Mouse (Mus musculus) limb, embryonic 10.5 days (tissue): ENCODE data around the gene Esyt1. TPM values are rescaled to one million over a fixed set of nuclear protein-coding genes. Genes with fewer than 3 reads are reported as not detected.
"Not testable (repeated sequence)": the region's sequence is repeated elsewhere in the genome, so short reads cannot be mapped to it uniquely, and the experiment has no call there.

Experiments used
- DNase-seq: peaks from one replicate; pipeline ENCODE4 v3.0.0-alpha.2; 2017; ENCODE audit warnings: low spot score
- H3K27ac ChIP-seq: fragments of 300-500 bp; sonication (generic); 2 replicates; pipeline ENCODE4 v1.5.1; 2016; ENCODE audit warnings: mild to moderate bottlenecking
- H3K27me3 ChIP-seq: fragments of 300-500 bp; sonication (generic); 2 replicates; pipeline ENCODE4 v1.6.1; 2016; ENCODE audit warnings: low read depth, mild to moderate bottlenecking; ENCODE audit not compliant: poor library complexity, severe bottlenecking
- H3K36me3 ChIP-seq: fragments of 300-500 bp; sonication (generic); 2 replicates; pipeline ENCODE4 v1.6.1; 2016; ENCODE audit warnings: mild to moderate bottlenecking, moderate library complexity
- H3K4me1 ChIP-seq: fragments of 300-500 bp; sonication (generic); 2 replicates; pipeline ENCODE4 v1.6.1; 2016
- H3K4me3 ChIP-seq: fragments of 300-500 bp; sonication (generic); 2 replicates; pipeline ENCODE4 v1.5.1; 2016; ENCODE audit warnings: mild to moderate bottlenecking, moderate library complexity
- H3K9me3 ChIP-seq: fragments of 300-500 bp; sonication (generic); replicated peaks from 2 replicates; pipeline ENCODE4 v1.6.1; 2016; ENCODE audit warnings: mild to moderate bottlenecking
- WGBS: fragments of 180-500 bp; shearing (Covaris S2); methylation state at CpG from one replicate; pipeline ENCODE4 v1.1.7; 2016; 5-methylcytosine and 5-hydroxymethylcytosine counted together
- polyA plus RNA-seq: library from polyadenylated mRNA; unstranded; fragments of >200 nt; fragmentation: Nextera tagmentation; extraction: Ambion mirVana; gene quantifications from 2 replicates; pipeline ENCODE4 v1.2.1, GENCODE M21; 2016

Esyt1 gene
- polyA plus RNA-seq, 1 experiment from 2014 or later = 8.4 TPM

- WGBS = under 1% methylated on average over 23 of the region's 30 CpGs
- H3K9me3 ChIP-seq, DNase-seq, H3K27me3 ChIP-seq: not testable (repeated sequence)
- Histone ChIP-seq H3K4me1 (peaks cover 26% of the 10 kb centered on the region), H3K27ac (peak overlapping the region; percentile 98), H3K36me3 (peaks cover 37% of the 10 kb centered on the region), H3K4me3 (peak overlapping the region; percentile 83)
Observed at GRCm38 (mm10) chr10:128548051-128548791, 22.6 kb upstream of the Esyt1 start.

DNA sequence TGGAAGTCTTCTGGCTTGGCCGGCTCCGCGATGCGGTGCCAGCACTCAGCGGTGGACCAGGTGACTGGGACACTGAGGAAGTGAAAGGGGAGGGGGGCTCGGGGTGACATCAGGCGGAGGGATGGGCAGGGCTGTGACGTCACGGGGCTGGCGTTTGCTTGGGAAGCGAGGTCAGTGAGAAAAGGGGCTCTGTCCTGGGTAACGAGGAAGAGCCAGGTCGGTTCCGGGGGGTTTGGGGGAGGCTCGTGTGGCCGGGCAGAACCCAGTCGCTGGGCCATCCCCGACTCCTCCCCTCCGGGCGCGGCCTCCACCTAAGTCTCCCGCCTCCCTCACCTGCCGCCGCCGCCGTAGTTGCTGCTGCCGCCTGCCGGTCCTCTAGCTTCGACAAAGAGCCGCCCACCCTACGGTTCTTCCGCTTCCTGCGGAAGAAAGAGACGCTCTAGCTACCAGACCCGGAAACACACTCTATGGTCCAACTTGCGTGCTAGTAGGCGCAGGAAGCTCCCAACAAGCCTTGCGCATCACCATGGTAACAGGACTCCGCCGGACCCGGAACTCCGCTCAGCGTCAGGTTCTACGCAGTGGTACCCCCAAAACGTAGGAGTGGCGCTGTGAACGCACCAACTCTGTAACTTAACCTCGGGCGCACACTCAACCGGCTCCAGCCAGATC, 21.8 kb upstream of the Esyt1 start, which contains the start of gene Zc3h10:
Zc3h10 (minus strand) TSS at position 414 of the 672 bp plus-strand sequence.
- Histone ChIP-seq H3K4me1 (peaks cover 26% of the 10 kb centered on the region), H3K27ac (peak within 1 kb of the TSS; percentile 98), H3K27me3 (no peaks in the 10 kb centered on the region), H3K36me3 (peaks cover 44% of the 10 kb centered on the region), H3K4me3 (peak within 1 kb of the TSS; percentile 83), H3K9me3 (no peaks in the 10 kb centered on the region)
- DNase-seq = peak; percentile 93
- 0% methylated on average over 50 of the region's 50 CpGs for WGBS

DNA sequence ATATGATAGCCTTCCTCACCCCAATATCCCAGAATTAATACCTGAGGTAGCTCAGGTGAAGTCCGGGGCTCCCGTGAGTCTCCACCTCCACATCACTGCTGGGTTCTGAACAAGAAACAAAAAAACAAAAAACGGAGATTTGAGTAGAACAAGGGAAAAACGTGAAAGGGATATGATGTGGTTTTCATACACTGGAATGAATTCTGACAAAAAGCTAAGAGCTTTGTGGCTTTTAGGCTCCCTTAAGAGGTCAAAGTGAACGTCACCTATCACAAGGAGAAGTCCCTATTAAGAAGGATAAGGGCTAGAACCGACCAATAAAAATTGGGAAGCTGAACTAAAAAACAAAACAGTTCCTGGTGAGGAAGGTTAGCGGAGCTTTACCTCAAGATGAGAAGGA, 21.1 kb upstream of the Esyt1 start:
- peak overlapping the region; percentile 91 for H3K27ac ChIP-seq
- DNase-seq = no peak
- WGBS = 32% methylated on average over 7 of the region's 7 CpGs
- no peaks in the 10 kb centered on the region for H3K9me3 ChIP-seq
- H3K27me3 ChIP-seq = no peaks in the 10 kb centered on the region
- H3K36me3 ChIP-seq = peaks cover 51% of the 10 kb centered on the region
- H3K4me3 ChIP-seq = peak overlapping the region; percentile 83
- peaks cover 26% of the 10 kb centered on the region for H3K4me1 ChIP-seq

DNA sequence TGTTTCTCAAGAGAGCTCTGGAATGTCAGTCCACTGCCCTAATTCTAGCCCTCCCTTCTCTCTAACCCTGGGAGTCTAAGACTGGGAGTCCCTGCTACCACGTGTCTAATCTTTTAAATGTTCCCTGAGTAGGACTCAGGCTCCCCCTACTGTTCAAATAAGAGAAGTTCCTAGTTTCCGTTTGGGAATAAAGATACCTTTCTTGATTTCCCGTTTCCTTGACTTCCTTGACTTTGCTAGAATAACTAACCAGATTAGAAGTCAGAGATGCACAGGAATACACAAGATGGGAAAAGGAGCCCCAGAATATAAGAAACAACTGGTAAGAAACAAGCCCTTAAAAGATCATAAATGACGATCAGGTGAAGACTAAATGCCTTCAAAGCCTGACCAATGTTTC, 20.7 kb upstream of the Esyt1 start:
- H3K27me3 ChIP-seq = no peaks in the 10 kb centered on the region
- H3K4me1 ChIP-seq = peaks cover 26% of the 10 kb centered on the region
- no peak overlapping the region for H3K27ac ChIP-seq
- no peaks in the 10 kb centered on the region for H3K9me3 ChIP-seq
- peak overlapping the region; percentile 83 for H3K4me3 ChIP-seq
- no peak for DNase-seq
- 15% methylated on average over 4 of the region's 4 CpGs for WGBS
- peaks cover 55% of the 10 kb centered on the region for H3K36me3 ChIP-seq

GRCm38 (mm10) chr10:128545570-128545898, 19.9 kb upstream of the Esyt1 start:
- H3K36me3 ChIP-seq = peaks cover 60% of the 10 kb centered on the region

DNA sequence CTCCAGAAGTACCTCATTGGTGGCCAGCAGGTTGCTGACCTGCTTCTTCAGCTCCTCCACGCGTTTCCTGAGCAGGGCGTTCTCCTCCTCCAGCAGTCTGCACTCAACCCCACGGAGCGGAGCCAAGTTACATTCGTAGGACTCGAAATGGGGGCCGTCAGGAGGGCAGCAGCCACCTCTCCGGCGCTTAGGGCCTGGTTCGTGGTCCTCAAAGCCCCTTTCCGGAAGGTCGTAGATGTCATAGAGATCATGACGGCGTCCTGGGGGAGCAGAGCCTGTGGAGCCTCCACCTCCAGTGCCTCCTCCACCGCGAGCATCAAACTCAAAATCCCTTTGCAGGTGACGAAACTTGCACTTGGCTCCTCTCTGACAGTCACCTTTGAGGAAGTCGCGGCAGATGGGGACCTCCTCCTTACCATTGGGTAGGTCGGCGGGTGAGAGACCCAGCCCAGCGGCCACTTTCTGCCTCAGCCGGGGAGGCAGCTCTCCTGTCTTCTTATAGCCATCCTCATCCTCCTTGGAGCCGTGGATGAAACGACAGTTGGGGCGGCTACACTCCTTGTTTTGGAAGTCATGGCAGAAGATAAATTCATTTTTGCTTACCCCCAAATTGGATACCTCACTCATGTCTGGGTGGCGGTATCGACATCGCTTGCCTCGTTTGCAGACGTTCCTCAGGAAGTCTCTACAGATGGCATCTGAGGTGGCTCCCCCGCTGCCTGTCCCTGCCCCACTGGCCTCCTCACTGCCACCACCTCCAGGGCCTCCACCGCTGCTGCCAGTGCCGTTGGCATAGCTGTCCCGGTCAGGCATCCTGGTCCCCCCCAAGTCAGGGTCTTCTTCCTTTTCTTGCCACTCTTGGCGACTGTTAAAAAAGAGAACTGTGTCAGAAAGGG, 19.3 kb upstream of the Esyt1 start:
- peaks cover 60% of the 10 kb centered on the region for H3K36me3 ChIP-seq
- WGBS = 94% methylated on average over 37 of the region's 37 CpGs
- H3K27ac ChIP-seq = no peak overlapping the region
- peaks cover 26% of the 10 kb centered on the region for H3K4me1 ChIP-seq
- peak overlapping the region; percentile 1 for H3K4me3 ChIP-seq
- no peaks in the 10 kb centered on the region for H3K9me3 ChIP-seq
- no peak for DNase-seq
- no peaks in the 10 kb centered on the region for H3K27me3 ChIP-seq

More at GRCm38 (mm10) chr10:128545570-128545898, 19.9 kb upstream of the Esyt1 start:
- peak overlapping the region; percentile 83; the same call in 1 of the 2 replicates for H3K4me3 ChIP-seq
- no peak overlapping the region for H3K27ac ChIP-seq
- WGBS = 85% methylated on average over 3 of the region's 3 CpGs
- no peak for DNase-seq
- peaks cover 26% of the 10 kb centered on the region for H3K4me1 ChIP-seq
- H3K27me3 ChIP-seq = no peaks in the 10 kb centered on the region
- H3K9me3 ChIP-seq = no peaks in the 10 kb centered on the region

GRCm38 (mm10) chr10:128544151-128544657, 18.5 kb upstream of the Esyt1 start:
- peaks cover 60% of the 10 kb centered on the region for H3K36me3 ChIP-seq
- H3K9me3 ChIP-seq = no peaks in the 10 kb centered on the region
- H3K4me1 ChIP-seq = peaks cover 24% of the 10 kb centered on the region
- no peak overlapping the region for H3K27ac ChIP-seq
- DNase-seq = no peak
- no peak overlapping the region for H3K4me3 ChIP-seq
- no peaks in the 10 kb centered on the region for H3K27me3 ChIP-seq
- 95% methylated on average over 15 of the region's 15 CpGs for WGBS

DNA sequence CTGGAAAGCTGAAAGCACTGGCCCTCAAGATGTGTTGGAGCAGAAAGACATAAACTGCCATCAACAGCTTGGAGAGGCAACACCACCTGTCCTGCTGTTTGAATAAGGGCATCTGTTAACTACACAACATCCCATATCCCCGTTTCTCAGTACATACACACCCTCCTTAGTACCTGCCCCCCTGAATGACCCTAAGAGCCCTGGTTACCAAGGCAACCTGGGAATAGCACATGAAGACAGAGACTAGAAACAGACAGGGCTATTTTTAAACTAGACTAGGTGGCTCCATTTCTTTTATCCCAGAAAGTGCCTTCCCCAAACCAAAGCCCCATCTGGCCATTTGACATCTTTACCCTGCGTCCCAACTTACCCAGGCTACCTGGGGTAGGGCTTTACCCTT, 17.4 kb upstream of the Esyt1 start:
- no peak overlapping the region for H3K4me3 ChIP-seq
- peaks cover 56% of the 10 kb centered on the region for H3K36me3 ChIP-seq
- WGBS = 72% methylated on average over 2 of the region's 2 CpGs

GRCm38 (mm10) chr10:128538340-128538870, 12.7 kb upstream of the Esyt1 start:
- Histone ChIP-seq H3K36me3 (peaks cover 25% of the 10 kb centered on the region), H3K9me3 (no peaks in the 10 kb centered on the region), H3K27me3 (no peaks in the 10 kb centered on the region), H3K4me1 (no peaks in the 10 kb centered on the region; the same call in 1 of the 2 replicates), H3K27ac (no peak overlapping the region), H3K4me3 (no peak overlapping the region)
- WGBS = 84% methylated on average over 1 of the region's 1 CpGs
- DNase-seq = no peak

More for the DNA sequence above, 17.4 kb upstream of the Esyt1 start:
- no peaks in the 10 kb centered on the region for H3K9me3 ChIP-seq
- peaks cover 24% of the 10 kb centered on the region for H3K4me1 ChIP-seq
- DNase-seq = no peak
- H3K27ac ChIP-seq = no peak overlapping the region
- H3K27me3 ChIP-seq = no peaks in the 10 kb centered on the region

DNA sequence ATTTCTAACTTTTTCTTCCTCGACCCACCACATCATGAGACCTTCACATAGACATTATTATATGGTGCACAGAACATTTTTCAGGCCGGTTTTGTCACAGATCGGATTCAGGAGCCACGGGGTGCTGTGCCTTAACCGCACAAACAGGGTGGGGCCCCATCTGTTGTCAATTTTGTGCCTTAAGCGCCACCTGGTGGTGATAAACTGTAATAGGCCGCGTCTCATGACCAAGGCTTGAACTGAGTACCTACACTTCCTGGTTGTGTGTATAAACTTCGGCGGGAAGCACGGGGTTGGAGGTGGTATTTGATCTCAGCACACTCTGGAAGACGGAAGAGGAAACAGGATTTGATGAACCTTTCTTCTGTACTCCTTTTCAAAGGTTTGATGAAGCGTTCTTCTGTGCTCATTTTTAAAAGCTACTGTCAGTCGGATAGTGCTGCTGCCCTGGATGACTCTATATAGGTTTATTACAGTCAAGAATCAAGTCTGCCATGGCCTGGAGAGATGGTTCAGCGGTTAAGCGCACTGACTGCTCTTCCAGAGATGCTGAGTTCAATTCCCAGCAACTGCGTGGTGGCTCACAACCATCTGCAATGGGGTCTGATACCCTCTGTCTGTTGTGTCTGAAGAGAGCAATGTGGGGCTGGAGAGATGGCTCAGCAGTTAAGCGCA, 10.7 kb upstream of the Esyt1 start:
- 16% methylated on average over 18 of the region's 18 CpGs for WGBS
- Histone ChIP-seq H3K9me3 (no peaks in the 10 kb centered on the region), H3K4me1 (no peaks in the 10 kb centered on the region; the same call in 1 of the 2 replicates), H3K4me3 (peak overlapping the region; percentile 6), H3K27ac (peak overlapping the region; percentile 15; the same call in 1 of the 2 replicates), H3K27me3 (no peaks in the 10 kb centered on the region), H3K36me3 (peaks cover 5% of the 10 kb centered on the region)
- peak; percentile 90 for DNase-seq

DNA sequence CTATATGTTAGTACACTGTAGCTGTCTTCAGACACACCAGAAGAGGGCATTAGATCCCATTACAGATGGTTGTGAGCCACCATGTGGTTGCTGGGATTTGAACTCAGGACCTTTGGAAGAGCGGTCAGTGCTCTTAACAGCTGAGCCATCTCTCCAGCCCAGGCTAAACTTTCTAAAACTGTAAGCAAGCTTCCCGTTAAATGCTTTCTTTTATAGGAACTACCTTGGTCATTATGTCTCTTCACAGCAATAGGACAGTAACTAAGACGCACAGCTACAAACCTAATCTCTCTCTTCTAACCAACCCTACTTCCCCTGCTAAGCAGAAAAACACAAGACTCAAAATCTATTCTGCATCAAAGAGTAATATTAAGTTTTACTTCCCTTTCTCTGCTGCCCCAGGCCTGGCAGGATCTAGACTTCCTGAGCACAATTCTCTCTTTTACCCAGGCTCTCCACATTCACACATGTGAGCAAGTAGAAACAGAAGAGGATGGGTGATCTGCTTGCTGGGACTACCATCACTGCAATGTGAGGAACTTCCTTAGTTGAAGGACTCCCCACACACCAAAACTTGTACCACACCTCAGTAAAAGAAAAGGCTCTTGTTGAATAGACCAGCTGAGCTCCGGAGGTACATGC, 10.1 kb upstream of the Esyt1 start:
- Histone ChIP-seq H3K27ac (0 out of 2 replicates have a peak overlapping the region, but pooled peaks have one; percentile 15), H3K36me3 (no peaks in the 10 kb centered on the region), H3K9me3 (no peaks in the 10 kb centered on the region), H3K4me1 (no peaks in the 10 kb centered on the region; the same call in 1 of the 2 replicates), H3K4me3 (peak overlapping the region; percentile 6), H3K27me3 (no peaks in the 10 kb centered on the region)
- WGBS = 79% methylated on average over 4 of the region's 4 CpGs
- DNase-seq = no peak
